Comparison of ENCODE assay signal across 15 mouse cellular contexts in genomic region chr5:120030904-120031303, GRCm38 (mm10).
"Had no signal": no experiment of that assay in that cellular context is flagged by ENCODE, and none has a peak within 500 bp of the region (broad histone marks: within the 10 kb centered on the region; RNA-seq: fewer than 3 reads in every experiment).

No protein-coding gene starts in this region.

- H3K27ac ChIP-seq: kidney, postnatal 0 days; liver, embryonic 13.5 days; midbrain, embryonic 15.5 days; neural tube, embryonic 12.5 days had no signal

- H3K4me3 ChIP-seq: liver, embryonic 13.5 days; midbrain, embryonic 15.5 days; neural tube, embryonic 12.5 days had no signal

- H3K9me3 ChIP-seq: liver, embryonic 13.5 days; midbrain, embryonic 15.5 days; neural tube, embryonic 12.5 days had no signal

- DNase-seq: kidney, adult 8-10 months; kidney, postnatal 36 days; layer of hippocampus, adult 9-11 months; layer of hippocampus, postnatal 36 days; liver; liver, embryonic 13.5 days; liver, postnatal 0 days; lung, postnatal 4 days; thymus, adult 18-20 months; thymus, postnatal 14 days had no signal

- H3K27me3 ChIP-seq: midbrain, embryonic 15.5 days; neural tube, embryonic 12.5 days had no signal

- H3K36me3 ChIP-seq: liver, embryonic 13.5 days; midbrain, embryonic 15.5 days; neural tube, embryonic 12.5 days had no signal

- H3K4me2 ChIP-seq: liver, embryonic 13.5 days; midbrain, embryonic 11.5 days; midbrain, embryonic 15.5 days; neural tube, embryonic 12.5 days had no signal

- H3K9ac ChIP-seq: liver, embryonic 13.5 days; liver, postnatal 0 days; midbrain, embryonic 15.5 days; neural tube, embryonic 12.5 days had no signal

- ATAC-seq: liver, postnatal 0 days; lung, postnatal 0 days; midbrain, embryonic 15.5 days had no signal

- H3K4me1 ChIP-seq: liver, embryonic 13.5 days; neural tube, embryonic 12.5 days had no signal
